ENCODE assay signal across 19 mouse cellular contexts in genomic region chr3:101897377-101897974, GRCm38 (mm10). TPM values are rescaled to one million over a fixed set of nuclear protein-coding genes. Genes with fewer than 3 reads are reported as not detected.
DNase-seq lines count a peak whose midpoint lies in the region; ATAC-seq and TF ChIP-seq lines count a peak whose summit lies in the region.
"Had no signal": no experiment of that assay in that cellular context is flagged by ENCODE, and none has a peak within 500 bp of the region (broad histone marks: within the 10 kb centered on the region; RNA-seq: fewer than 3 reads in every experiment).

No protein-coding gene starts in this region.

- H3K79me2 ChIP-seq in liver, adult 2 months (ENCODE audit: control insufficient read depth, insufficient read depth, low read length), result no peaks in the 10 kb centered on the region

- H3K36me3 ChIP-seq in forebrain, embryonic 15.5 days, result no peaks in the 10 kb centered on the region
- no peaks in the 10 kb centered on the region for H3K36me3 ChIP-seq in forebrain, embryonic 14.5 days (ENCODE audit: control insufficient read depth, insufficient read depth, low read length)
- H3K36me3 ChIP-seq in liver, adult 2 months (ENCODE audit: control insufficient read depth, insufficient read depth, low read length), result no peaks in the 10 kb centered on the region
- H3K36me3 ChIP-seq in hindbrain, embryonic 16.5 days (ENCODE audit: control insufficient read depth, insufficient read depth, low read length), result no peaks in the 10 kb centered on the region
- H3K36me3 ChIP-seq: heart, embryonic 15.5 days; liver, embryonic 15.5 days; lung, embryonic 15.5 days had no signal

- no peak overlapping the region for H3K4me2 ChIP-seq in forebrain, embryonic 15.5 days (replicated peaks)
- H3K4me2 ChIP-seq in forebrain, embryonic 14.5 days (ENCODE audit: low read length), result no peak overlapping the region
- H3K4me2 ChIP-seq in hindbrain, embryonic 16.5 days (ENCODE audit: low read length), result no peak overlapping the region
- H3K4me2 ChIP-seq: embryonic facial prominence, embryonic 13.5 days; heart, embryonic 15.5 days; liver, embryonic 15.5 days; lung, embryonic 15.5 days had no signal

- WGBS in forebrain, embryonic 15.5 days, result 74% methylated on average over 15 of the region's 15 CpGs
- WGBS in forebrain, embryonic 14.5 days, result 85% methylated on average over 15 of the region's 15 CpGs
- 68% methylated on average over 15 of the region's 15 CpGs for WGBS in liver, adult 2 months
- WGBS in hindbrain, embryonic 16.5 days, result 70% methylated on average over 15 of the region's 15 CpGs

- no peak overlapping the region for H3K4me3 ChIP-seq in forebrain, embryonic 15.5 days
- no peak overlapping the region for H3K4me3 ChIP-seq in forebrain, embryonic 14.5 days (ENCODE audit: low read depth, low read length)
- H3K4me3 ChIP-seq in liver, adult 2 months (ENCODE audit: insufficient read depth, low read depth, low read length), result no peak overlapping the region
- no peak overlapping the region for H3K4me3 ChIP-seq in hindbrain, embryonic 16.5 days (ENCODE audit: low read length)
- H3K4me3 ChIP-seq: embryonic facial prominence, embryonic 13.5 days; erythroblast, embryonic 14.5 days; gastrocnemius, adult 2 months; heart, embryonic 15.5 days; liver, embryonic 15.5 days; lung, embryonic 15.5 days; myocyte had no signal

- TF ChIP-seq POLR2A in liver, adult 2 months (IDR thresholded peaks at IDR 0.05; ENCODE audit: extremely low read depth, insufficient read depth, low read length), result no peak

- H3K9ac ChIP-seq in forebrain, embryonic 15.5 days (replicated peaks), result no peak overlapping the region
- no peak overlapping the region for H3K9ac ChIP-seq in forebrain, embryonic 14.5 days (ENCODE audit: low read length)
- no peak overlapping the region for H3K9ac ChIP-seq in liver, adult 2 months (ENCODE audit: low read depth, low read length)
- H3K9ac ChIP-seq in hindbrain, embryonic 16.5 days (ENCODE audit: low read depth, low read length), result no peak overlapping the region
- H3K9ac ChIP-seq: embryonic facial prominence, embryonic 13.5 days; heart, embryonic 15.5 days; liver, embryonic 15.5 days; lung, embryonic 15.5 days had no signal

- no peak for ATAC-seq in forebrain, embryonic 15.5 days (replicated peaks)
- ATAC-seq in forebrain, embryonic 14.5 days, result no peak
- ATAC-seq in hindbrain, embryonic 16.5 days, result 0 out of 2 replicates have a peak, but pooled peaks have one; percentile 25

- no peaks in the 10 kb centered on the region for H3K27me3 ChIP-seq in forebrain, embryonic 15.5 days
- no peaks in the 10 kb centered on the region for H3K27me3 ChIP-seq in forebrain, embryonic 14.5 days (replicated peaks; ENCODE audit: control insufficient read depth, insufficient read depth, low read length)
- no peaks in the 10 kb centered on the region for H3K27me3 ChIP-seq in liver, adult 2 months (ENCODE audit: control insufficient read depth, insufficient read depth, low read length)
- H3K27me3 ChIP-seq in hindbrain, embryonic 16.5 days (replicated peaks; ENCODE audit: control insufficient read depth, insufficient read depth, low read length), result no peaks in the 10 kb centered on the region
- H3K27me3 ChIP-seq: embryonic facial prominence, embryonic 13.5 days; heart, embryonic 15.5 days; liver, embryonic 15.5 days; lung, embryonic 15.5 days had no signal

- no peaks in the 10 kb centered on the region for H3K9me3 ChIP-seq in forebrain, embryonic 15.5 days
- no peaks in the 10 kb centered on the region for H3K9me3 ChIP-seq in forebrain, embryonic 14.5 days (replicated peaks; ENCODE audit: control insufficient read depth, low read length)
- no peaks in the 10 kb centered on the region for H3K9me3 ChIP-seq in hindbrain, embryonic 16.5 days (ENCODE audit: control insufficient read depth, low read length)
- H3K9me3 ChIP-seq: embryonic facial prominence, embryonic 13.5 days; heart, embryonic 15.5 days; liver, embryonic 15.5 days; lung, embryonic 15.5 days had no signal

- peaks cover 12% of the 10 kb centered on the region; the same call in 1 of the 2 replicates for H3K4me1 ChIP-seq in forebrain, embryonic 15.5 days
- no peaks in the 10 kb centered on the region for H3K4me1 ChIP-seq in forebrain, embryonic 14.5 days (ENCODE audit: control insufficient read depth, insufficient read depth, low read length)
- no peaks in the 10 kb centered on the region for H3K4me1 ChIP-seq in liver, adult 2 months (ENCODE audit: control insufficient read depth, insufficient read depth, low read length)
- H3K4me1 ChIP-seq in hindbrain, embryonic 16.5 days (ENCODE audit: control insufficient read depth, insufficient read depth, low read depth, low read length), result peaks cover 3% of the 10 kb centered on the region
- H3K4me1 ChIP-seq: embryonic facial prominence, embryonic 13.5 days; liver, embryonic 15.5 days had no signal

- DNase-seq in forebrain, embryonic 14.5 days (ENCODE audit: low spot score), result no peak
- peak; percentile 33 for DNase-seq in liver, adult 2 months (ENCODE audit: extremely low read depth, low read depth, low spot score)
- no peak for DNase-seq in liver
- DNase-seq in brain, adult 2 months (ENCODE audit: low read depth, low spot score), result peak; percentile 22
- no peak for DNase-seq in urinary bladder, postnatal 25 days (ENCODE audit: low spot score)

- H3K27ac ChIP-seq in forebrain, embryonic 15.5 days (replicated peaks), result 0 out of 2 replicates have a peak overlapping the region, but pooled peaks have one; percentile 17
- H3K27ac ChIP-seq in forebrain, embryonic 14.5 days (ENCODE audit: low read depth, low read length), result no peak overlapping the region
- H3K27ac ChIP-seq in liver, adult 2 months (replicated peaks; ENCODE audit: insufficient read depth, low read depth, low read length), result no peak overlapping the region
- H3K27ac ChIP-seq in hindbrain, embryonic 16.5 days (ENCODE audit: low read depth, low read length), result no peak overlapping the region
- H3K27ac ChIP-seq: embryonic facial prominence, embryonic 13.5 days; gastrocnemius, adult 2 months; heart, embryonic 15.5 days; kidney, postnatal 0 days; liver, embryonic 15.5 days; lung, embryonic 15.5 days; stomach, postnatal 0 days had no signal

- TF ChIP-seq CTCF in liver, adult 2 months (IDR thresholded peaks at IDR 0.05; ENCODE audit: low read depth, low read length), result no peak

RNA-seq across cellular contexts. Expression of gene Slc22a15, which starts 26.8 kb away (rescaled TPM):
- polyA plus RNA-seq in forebrain, embryonic 15.5 days (2015; fragmentation: Nextera tagmentation; extraction: Ambion mirVana), result 4.5 and 5.3 TPM in 2 replicates
- polyA plus RNA-seq in forebrain, embryonic 14.5 days (2014; fragmentation: Nextera tagmentation; extraction: Ambion mirVana), result 4.0 and 4.4 TPM in 2 replicates
- total RNA-seq in liver, adult 2 months (2014; rRNA removed), result 3.5 and 3.8 TPM in 2 replicates
- 5.8 and 10.5 TPM in 2 replicates for polyA plus RNA-seq in liver, adult 2 months (2012; rRNA removed)
- 4.5 and 5.4 TPM in 2 replicates for polyA plus RNA-seq in hindbrain, embryonic 16.5 days (2015; fragmentation: Nextera tagmentation; extraction: Ambion mirVana)
- polyA plus RNA-seq: erythroblast, embryonic 14.5 days had no signal

RNA-seq across cellular contexts. Expression of gene Mab21l3, which starts 48.7 kb away (rescaled TPM):
- 0.32 and 0.56 TPM in 2 replicates for polyA plus RNA-seq in forebrain, embryonic 15.5 days (2015; fragmentation: Nextera tagmentation; extraction: Ambion mirVana)
- polyA plus RNA-seq in forebrain, embryonic 14.5 days (2014; fragmentation: Nextera tagmentation; extraction: Ambion mirVana), result 0.20 and 0.42 TPM in 2 replicates
- total RNA-seq in liver, adult 2 months (2014; rRNA removed), result under 0.01 and 0.09 TPM in 2 replicates
- polyA plus RNA-seq in liver, adult 2 months (2012; rRNA removed), result 0.07 TPM in 1 of 2 replicates, not detected in the other
- 0.16 TPM in 2 replicates for polyA plus RNA-seq in hindbrain, embryonic 16.5 days (2015; fragmentation: Nextera tagmentation; extraction: Ambion mirVana)
- total RNA-seq: gastrocnemius, adult 2 months; heart, adult 8-10 months; heart, postnatal 36 days; megakaryocyte-erythroid progenitor cell, adult 5-6 weeks had no signal
- polyA plus RNA-seq: erythroblast, embryonic 14.5 days; liver, embryonic 15.5 days had no signal

Comparison
In these comparisons a context has a peak if more than half of its experiments do, and no peak if none do; other contexts are left out.
1. DNase-seq: peak in liver, adult 2 months (single experiment) and brain, adult 2 months (single experiment); none in forebrain, embryonic 14.5 days (single experiment), liver (single experiment) and urinary bladder, postnatal 25 days (single experiment).